Mouse (Mus musculus): Measurements from ENCODE around the gene Cd59b. TPM values are rescaled to one million over a fixed set of nuclear protein-coding genes. Genes with fewer than 3 reads are reported as not detected.

Cd59b gene
- 15.5 and 54.2 TPM in 2 replicates for total RNA-seq (2015; ENCODE audit: low replicate concordance)
- 6.6 and 15.5 TPM in 2 replicates for total RNA-seq (2017; ENCODE audit: low replicate concordance)

- peak; percentile 98 for ATAC-seq (replicated peaks; ENCODE audit: low FRiP score, poor library complexity, severe bottlenecking)
Measured at GRCm38 (mm10) chr2:104069704-104070185, at the start of gene Cd59b. Gene Cd59b, plus strand, starts transcription at chr2:104069849.

DNA sequence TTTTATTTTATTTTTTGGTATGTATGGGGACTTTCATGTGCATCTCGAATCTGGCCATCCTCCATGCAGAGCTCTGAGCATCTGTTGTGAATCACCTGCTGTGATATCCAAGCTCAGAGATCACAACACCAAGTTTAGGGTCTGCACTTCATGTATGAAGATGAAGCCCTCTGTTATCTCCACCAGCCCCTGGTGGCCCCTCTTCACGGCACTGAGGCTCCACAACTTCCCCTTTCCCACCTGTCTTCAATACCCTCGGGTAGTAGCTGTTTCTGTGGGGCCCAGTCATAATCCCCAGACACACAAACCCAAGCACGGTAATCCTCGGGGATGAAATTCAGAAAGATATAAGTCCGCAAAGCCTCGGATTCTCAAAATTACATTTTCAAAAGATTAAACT, 46.6 kb upstream of the Cd59b start:
- no peak for ATAC-seq (replicated peaks; ENCODE audit: low FRiP score, poor library complexity, severe bottlenecking)

DNA sequence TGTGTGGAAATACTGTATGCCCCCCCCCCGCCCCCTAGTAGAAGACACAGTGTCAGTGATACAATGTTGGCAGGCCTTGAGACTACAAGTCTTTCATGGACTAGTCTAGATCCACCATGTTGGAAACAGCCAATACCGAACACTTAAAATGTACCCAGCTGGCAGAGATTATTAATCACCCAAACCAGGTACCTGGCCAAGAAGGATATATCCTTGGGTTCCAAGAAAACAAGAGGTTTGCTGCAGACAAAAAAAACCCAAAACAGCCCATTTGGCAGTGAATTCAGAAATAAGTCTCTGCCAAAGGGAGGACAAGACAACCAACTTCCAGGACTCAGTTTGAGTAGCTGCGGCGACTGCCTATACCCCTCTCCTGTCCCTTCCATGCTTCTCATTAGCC, 45.0 kb upstream of the Cd59b start:
- no peak for ATAC-seq (replicated peaks; ENCODE audit: low FRiP score, poor library complexity, severe bottlenecking)

DNA sequence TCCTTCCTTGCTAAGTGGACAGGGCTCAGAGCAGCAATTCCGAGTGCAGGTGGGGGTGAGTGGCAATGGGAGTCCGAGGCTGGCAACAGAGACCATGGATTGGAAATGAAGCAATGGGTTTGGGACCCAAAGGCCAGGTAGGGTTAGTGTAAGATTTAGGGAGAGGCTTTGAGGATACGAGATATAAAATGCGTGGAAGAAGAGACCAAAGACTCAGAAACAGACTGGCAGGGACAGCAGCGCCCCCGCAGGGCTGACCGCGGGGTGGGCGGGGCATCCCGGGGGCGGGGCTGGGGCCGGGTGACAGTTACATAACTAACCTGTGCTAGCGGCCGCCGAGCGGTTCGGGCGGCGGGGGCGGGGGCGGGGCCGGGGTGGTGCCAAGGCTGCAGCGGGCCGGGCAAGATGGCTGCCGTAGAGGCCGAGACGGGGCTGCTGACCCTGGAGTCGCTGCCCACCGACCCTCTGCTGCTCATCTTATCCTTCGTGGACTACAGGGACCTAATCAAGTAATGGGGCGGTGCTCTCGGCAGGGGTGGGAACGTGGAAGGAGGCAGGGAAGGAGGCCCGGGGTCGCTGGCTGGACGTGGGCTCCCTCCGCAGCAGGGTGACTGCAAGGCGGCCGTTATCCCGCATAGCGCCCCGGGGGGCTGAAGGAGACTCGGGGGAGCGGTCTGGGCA, 42.1 kb upstream of the Cd59b start, which contains the start of gene Fbxo3:
Gene Fbxo3, plus strand, starts transcription at position 264 of the 681 bp plus-strand sequence.
- ATAC-seq (replicated peaks; ENCODE audit: low FRiP score, poor library complexity, severe bottlenecking) = peak; percentile 80

GRCm38 (mm10) chr2:104028139-104028723, 41.4 kb upstream of the Cd59b start, which contains the start of gene 4931422A03Rik:
Gene 4931422A03Rik, minus strand, starts transcription at chr2:104028361.
- peak; percentile 45 for ATAC-seq (replicated peaks; ENCODE audit: low FRiP score, poor library complexity, severe bottlenecking)

DNA sequence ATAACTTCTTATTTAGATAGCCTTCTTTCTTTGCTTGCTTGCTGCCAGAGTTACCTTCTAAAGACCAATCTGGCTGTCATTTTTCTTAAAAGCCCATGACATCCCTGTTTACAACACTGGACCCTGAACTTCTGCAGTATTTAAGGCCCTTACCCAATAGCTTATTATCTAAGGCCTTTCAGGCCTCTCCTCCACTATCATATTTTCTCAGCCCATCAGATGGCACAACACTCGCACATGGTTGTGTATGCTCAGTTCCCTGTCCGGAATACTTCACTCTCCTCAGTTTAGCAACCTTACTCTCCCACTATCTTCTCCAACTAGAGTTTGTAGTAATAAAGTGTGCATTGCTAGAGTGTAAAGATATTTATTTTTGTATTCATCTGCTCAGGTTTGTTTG, 40.6 kb upstream of the Cd59b start:
- ATAC-seq (replicated peaks; ENCODE audit: low FRiP score, poor library complexity, severe bottlenecking) = peak; percentile 69

- no peak for ATAC-seq (replicated peaks; ENCODE audit: low FRiP score, poor library complexity, severe bottlenecking)
Measured at GRCm38 (mm10) chr2:104030381-104030780, 39.3 kb upstream of the Cd59b start.

- no peak for ATAC-seq (replicated peaks; ENCODE audit: low FRiP score, poor library complexity, severe bottlenecking)
Measured at GRCm38 (mm10) chr2:104032056-104032455, 37.6 kb upstream of the Cd59b start.

DNA sequence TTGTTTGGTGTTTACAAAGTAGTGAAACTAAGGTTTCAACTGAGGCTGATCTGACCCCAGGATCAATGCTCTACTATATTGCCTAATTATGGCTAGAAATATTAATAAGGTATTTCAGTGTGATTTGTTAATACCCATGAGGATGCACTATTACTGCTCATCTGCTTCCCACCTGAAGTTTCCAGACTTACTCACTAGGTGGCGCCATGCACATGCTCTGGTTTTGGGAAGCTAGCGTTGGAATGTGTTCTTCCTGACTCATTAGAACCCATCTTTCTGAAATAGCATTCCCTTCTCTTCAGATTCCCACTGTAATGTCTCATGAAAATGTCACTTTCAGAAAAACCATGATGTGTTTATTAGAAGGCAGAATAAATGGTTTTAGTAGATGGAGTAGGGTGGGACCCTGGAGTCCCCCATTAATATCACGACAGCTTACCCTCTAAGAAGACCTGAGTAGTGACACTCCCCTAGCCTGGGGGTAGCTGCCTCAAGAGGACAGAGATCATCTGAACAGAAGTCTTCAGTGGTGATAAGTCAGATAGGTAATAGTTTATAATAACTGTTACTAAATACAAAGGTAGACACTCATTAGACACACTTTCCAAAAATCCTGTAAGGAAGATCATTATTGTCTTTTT, 34.7 kb upstream of the Cd59b start:
- ATAC-seq (replicated peaks; ENCODE audit: low FRiP score, poor library complexity, severe bottlenecking) = peak; percentile 86

GRCm38 (mm10) chr2:104035595-104035994, 34.1 kb upstream of the Cd59b start:
- ATAC-seq (replicated peaks; ENCODE audit: low FRiP score, poor library complexity, severe bottlenecking) = no peak

DNA sequence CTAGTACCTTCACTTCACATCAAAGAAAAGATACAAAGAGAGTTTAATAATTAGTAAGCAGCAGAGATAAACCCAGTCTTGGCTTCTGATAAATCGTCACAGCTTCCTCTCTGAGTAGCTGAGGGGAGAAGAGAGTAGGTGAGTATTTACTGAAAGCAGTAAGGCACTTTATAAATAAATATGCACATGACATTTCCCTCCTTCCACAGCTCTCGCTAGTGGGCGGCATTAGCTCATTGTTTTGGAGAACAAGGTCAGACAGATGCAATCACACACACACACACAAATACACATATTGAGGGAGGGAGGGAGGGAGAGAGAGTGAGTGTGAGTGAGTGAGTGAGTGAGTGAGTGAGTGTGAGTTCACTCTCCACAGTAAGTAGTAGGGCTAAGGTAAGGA, 33.3 kb upstream of the Cd59b start:
- no peak for ATAC-seq (replicated peaks; ENCODE audit: low FRiP score, poor library complexity, severe bottlenecking)

DNA sequence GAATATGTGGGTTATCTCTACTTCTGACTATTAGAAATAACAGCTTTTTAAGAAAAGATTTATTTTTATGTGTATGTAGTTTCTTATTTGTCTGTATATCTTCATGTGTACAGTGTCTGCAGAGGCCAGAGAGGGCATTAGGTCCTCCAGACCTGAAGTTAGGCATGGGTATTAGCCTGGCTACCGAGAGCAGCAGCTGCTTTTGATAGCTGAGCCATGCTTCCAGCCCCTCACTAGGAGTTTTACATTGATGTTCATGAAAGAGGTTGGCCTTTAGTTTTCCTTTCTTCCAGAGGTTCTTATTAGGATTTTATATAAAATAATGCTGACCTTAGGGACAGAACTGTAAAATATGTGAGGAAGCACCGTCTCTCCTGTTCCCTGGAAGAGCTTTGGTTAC, 31.4 kb upstream of the Cd59b start:
- ATAC-seq (replicated peaks; ENCODE audit: low FRiP score, poor library complexity, severe bottlenecking) = no peak

DNA sequence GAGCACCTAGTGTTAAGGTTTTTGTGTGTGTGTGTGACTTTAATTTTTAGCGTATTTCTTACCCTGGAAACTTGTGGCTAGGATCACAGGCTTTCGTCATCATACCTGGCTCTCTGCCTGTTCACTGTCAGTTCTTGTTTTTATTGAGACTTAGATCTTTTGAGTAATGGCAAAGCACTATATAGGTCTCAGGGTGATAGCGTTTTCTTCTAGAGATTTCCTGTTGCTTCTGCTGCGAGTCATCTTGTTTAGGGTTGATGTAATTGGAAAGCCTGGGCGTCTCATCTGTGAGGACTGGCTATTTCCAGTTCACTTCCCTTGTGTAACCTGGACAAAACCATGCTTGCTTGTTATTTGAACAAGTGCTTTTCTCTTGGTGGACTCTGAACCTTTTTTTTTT, 28.0 kb upstream of the Cd59b start:
- ATAC-seq (replicated peaks; ENCODE audit: low FRiP score, poor library complexity, severe bottlenecking) = no peak

- no peak for ATAC-seq (replicated peaks; ENCODE audit: low FRiP score, poor library complexity, severe bottlenecking)
Measured at GRCm38 (mm10) chr2:104042766-104043165, 26.9 kb upstream of the Cd59b start.

GRCm38 (mm10) chr2:104043624-104044478, 25.8 kb upstream of the Cd59b start:
- ATAC-seq (replicated peaks; ENCODE audit: low FRiP score, poor library complexity, severe bottlenecking) = no peak

DNA sequence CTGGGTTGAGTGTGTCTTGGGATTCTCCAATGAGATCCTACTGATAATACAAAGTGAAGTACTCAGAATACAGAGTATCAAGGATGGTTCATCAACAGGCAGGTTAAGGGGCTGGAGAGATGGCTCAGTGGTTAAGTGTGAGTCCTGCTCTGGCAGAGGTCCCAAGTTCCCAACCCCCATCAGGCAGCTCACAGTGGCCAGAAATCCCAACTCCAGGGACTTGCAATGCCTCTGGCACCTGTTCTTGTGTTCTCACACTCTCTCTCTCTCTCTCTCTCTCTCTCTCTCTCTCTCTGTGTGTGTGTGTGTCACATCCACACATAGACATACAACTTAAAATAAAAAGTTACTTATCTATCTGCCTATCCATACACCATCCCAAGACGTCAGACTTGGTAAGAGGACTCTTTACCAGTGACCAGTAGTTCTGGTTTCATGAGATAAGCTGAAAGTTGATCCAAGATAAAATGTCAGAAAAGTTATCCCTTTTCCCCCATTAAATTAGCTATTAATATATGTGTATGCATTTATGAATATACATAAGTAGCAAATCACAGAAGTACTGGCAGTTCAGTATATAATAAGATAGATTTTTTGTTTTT, 25.1 kb upstream of the Cd59b start:
- no peak for ATAC-seq (replicated peaks; ENCODE audit: low FRiP score, poor library complexity, severe bottlenecking)

- no peak for ATAC-seq (replicated peaks; ENCODE audit: low FRiP score, poor library complexity, severe bottlenecking)
Measured at GRCm38 (mm10) chr2:104058381-104058780, 11.3 kb upstream of the Cd59b start.

DNA sequence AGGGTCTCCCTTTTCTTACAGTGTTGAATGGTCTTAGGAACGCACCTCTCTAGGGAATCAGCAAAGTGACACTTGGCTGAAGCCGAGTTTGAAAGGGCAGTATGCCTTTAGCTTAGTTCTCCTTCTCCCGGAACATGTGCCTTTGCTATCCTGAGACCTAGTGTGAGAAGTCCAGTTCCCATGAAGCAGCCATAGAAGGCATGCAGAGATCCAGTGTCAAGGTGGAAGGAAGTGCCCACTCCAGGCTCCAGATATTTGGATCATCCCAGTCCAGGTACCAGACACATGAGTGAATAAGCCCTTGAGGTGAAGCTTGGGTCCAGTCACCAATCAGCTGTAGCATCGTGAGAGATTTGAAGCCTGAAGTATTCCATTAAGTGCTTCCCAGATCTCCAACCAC, 10.7 kb upstream of the Cd59b start:
- ATAC-seq (replicated peaks; ENCODE audit: low FRiP score, poor library complexity, severe bottlenecking) = peak; percentile 54; the same call in 1 of the 2 replicates

DNA sequence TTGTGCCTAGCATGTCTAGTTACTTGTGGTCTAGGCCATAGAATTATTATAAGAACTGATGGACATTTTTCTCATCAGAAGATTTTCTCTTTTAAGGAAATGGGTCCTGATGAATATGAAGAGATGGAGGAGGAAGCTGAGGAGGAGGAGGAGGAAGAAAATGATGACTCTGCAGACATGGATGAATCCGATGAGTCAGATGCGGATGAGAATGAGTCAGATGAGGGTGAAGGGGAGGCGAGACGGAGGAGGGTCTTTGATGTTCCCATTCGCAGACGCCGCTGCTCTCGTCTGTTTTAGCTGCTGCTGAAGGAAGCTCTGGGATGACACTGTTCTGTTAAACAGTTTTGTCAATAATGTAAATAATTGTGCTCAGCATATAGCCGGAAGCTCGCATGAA, 9.9 kb upstream of the Cd59b start:
- ATAC-seq (replicated peaks; ENCODE audit: low FRiP score, poor library complexity, severe bottlenecking) = no peak

- ATAC-seq (replicated peaks; ENCODE audit: low FRiP score, poor library complexity, severe bottlenecking) = no peak
Measured at GRCm38 (mm10) chr2:104060996-104061395, 8.7 kb upstream of the Cd59b start.

Measured in erythroblast, adult 5-6 weeks (primary cell).